Mouse (Mus musculus) G1E (cell line): Measurements from ENCODE around the gene Rab36.

Experiments used
- CTCF ChIP-seq: IDR thresholded peaks from 2 replicates; pipeline ENCODE4 v1.5.1; 2012; ENCODE audit warnings: low read depth, low read length, inconsistent platforms, mixed read lengths
- GATA1 ChIP-seq: IDR thresholded peaks from 2 replicates; pipeline ENCODE4 v1.6.1; 2012; ENCODE audit warnings: borderline replicate concordance, low read length, inconsistent platforms, mixed read lengths

GRCm38 (mm10) chr10:74989814-74990213 lies 47.0 kb upstream of the Rab36 start:
- TF ChIP-seq CTCF (no peak), GATA1 (no peak)
